ENCODE assay signal across 10 mouse cellular contexts in genomic region chr13:96175591-96176212, GRCm38 (mm10). TPM values are rescaled to one million over a fixed set of nuclear protein-coding genes. Genes with fewer than 3 reads are reported as not detected.
A peak's percentile ranks its signal among the peaks of the same experiment; 100 is the strongest.
DNase-seq lines count a peak whose midpoint lies in the region; ATAC-seq and TF ChIP-seq lines count a peak whose summit lies in the region.
"Had no signal": no experiment of that assay in that cellular context is flagged by ENCODE, and none has a peak within 500 bp of the region (broad histone marks: within the 10 kb centered on the region; RNA-seq: fewer than 3 reads in every experiment).

No protein-coding gene starts in this region.

- no peak overlapping the region for H3K27ac ChIP-seq in heart, adult 2 months
- H3K27ac ChIP-seq in heart, embryonic 11.5 days (ENCODE audit: low read depth, low read length), result no peak overlapping the region
- peak overlapping the region; percentile 84 for H3K27ac ChIP-seq in heart, embryonic 13.5 days (replicated peaks)
- H3K27ac ChIP-seq: embryonic facial prominence, embryonic 15.5 days had no signal

- DNase-seq in heart, adult 2 months, result peak; percentile 40 to 64
- DNase-seq in cerebellum, postnatal 10 days, result peak; percentile 97 to 98
- peak; percentile 26 to 60 for DNase-seq in layer of hippocampus, postnatal 25 days (ENCODE audit: extremely low spot score in 1 of 2, low spot score in 1 of 2)
- DNase-seq in right cerebral cortex, postnatal 4 days, result peak; percentile 47
- no peak for DNase-seq in ovary, adult 18-20 months (ENCODE audit: low spot score)
- DNase-seq in thymus, adult 18-20 months, result no peak

- H3K36me3 ChIP-seq in heart, adult 2 months (ENCODE audit: control insufficient read depth, insufficient read depth, low read length), result no peaks in the 10 kb centered on the region
- H3K36me3 ChIP-seq in heart, embryonic 11.5 days (ENCODE audit: control insufficient read depth, insufficient read depth, low read length), result no peaks in the 10 kb centered on the region
- no peaks in the 10 kb centered on the region for H3K36me3 ChIP-seq in heart, embryonic 13.5 days
- H3K36me3 ChIP-seq: embryonic facial prominence, embryonic 15.5 days had no signal

- WGBS in heart, adult 2 months, result 48% methylated on average over 8 of the region's 8 CpGs
- WGBS in heart, embryonic 11.5 days (ENCODE audit: insufficient replicate concordance), result 57% methylated on average over 8 of the region's 8 CpGs
- WGBS in heart, embryonic 13.5 days, result 33% methylated on average over 8 of the region's 8 CpGs

- no peak for ATAC-seq in heart, embryonic 11.5 days (replicated peaks; ENCODE audit: insufficient number of reproducible peaks, low FRiP score, low TSS enrichment)
- ATAC-seq in heart, embryonic 13.5 days (ENCODE audit: extremely low read depth, insufficient number of reproducible peaks, low FRiP score, low TSS enrichment), result peak; percentile 58; the same call in 1 of the 2 replicates

- intact Hi-C loops in heart, adult 2 months (cut with DNase I), result loop anchor here (5.0 kb wide), 1 partner anchor 53 kb away; no protein-coding TSS in a partner anchor

- H3K79me2 ChIP-seq in heart, adult 2 months (replicated peaks; ENCODE audit: control insufficient read depth, insufficient read depth, low read length), result no peaks in the 10 kb centered on the region

- no peaks in the 10 kb centered on the region for H3K27me3 ChIP-seq in heart, adult 2 months (ENCODE audit: control insufficient read depth, insufficient read depth, low read length)
- H3K27me3 ChIP-seq in heart, embryonic 11.5 days (ENCODE audit: control insufficient read depth, insufficient read depth, low read length), result no peaks in the 10 kb centered on the region
- H3K27me3 ChIP-seq in heart, embryonic 13.5 days (replicated peaks), result no peaks in the 10 kb centered on the region
- H3K27me3 ChIP-seq: embryonic facial prominence, embryonic 15.5 days had no signal

- H3K9me3 ChIP-seq in heart, embryonic 11.5 days (replicated peaks; ENCODE audit: control insufficient read depth, low read length), result no peaks in the 10 kb centered on the region
- no peaks in the 10 kb centered on the region for H3K9me3 ChIP-seq in heart, embryonic 13.5 days
- H3K9me3 ChIP-seq: embryonic facial prominence, embryonic 15.5 days; megakaryocyte, embryonic 14.5 days had no signal

- TF ChIP-seq EP300 in heart, adult 2 months (IDR thresholded peaks at IDR 0.05; ENCODE audit: insufficient read depth, low read depth, low read length), result 0 out of 2 replicates have a peak, but pooled peaks have one; percentile 50

- no peak overlapping the region for H3K9ac ChIP-seq in heart, adult 2 months (ENCODE audit: low read depth, low read length)
- H3K9ac ChIP-seq in heart, embryonic 11.5 days (ENCODE audit: low read depth, low read length), result no peak overlapping the region
- no peak overlapping the region for H3K9ac ChIP-seq in heart, embryonic 13.5 days
- H3K9ac ChIP-seq: embryonic facial prominence, embryonic 15.5 days had no signal

- H3K4me1 ChIP-seq in heart, adult 2 months (ENCODE audit: control insufficient read depth, insufficient read depth, low read length), result no peaks in the 10 kb centered on the region
- no peaks in the 10 kb centered on the region for H3K4me1 ChIP-seq in heart, embryonic 11.5 days (ENCODE audit: control insufficient read depth, insufficient read depth, low read length)
- peaks cover 20% of the 10 kb centered on the region for H3K4me1 ChIP-seq in heart, embryonic 13.5 days
- H3K4me1 ChIP-seq: embryonic facial prominence, embryonic 15.5 days; megakaryocyte, embryonic 14.5 days had no signal

- H3K4me3 ChIP-seq in heart, adult 2 months, result no peak overlapping the region
- no peak overlapping the region for H3K4me3 ChIP-seq in heart, embryonic 11.5 days (ENCODE audit: low read depth, low read length)
- no peak overlapping the region for H3K4me3 ChIP-seq in heart, embryonic 13.5 days
- H3K4me3 ChIP-seq: embryonic facial prominence, embryonic 15.5 days; megakaryocyte, embryonic 14.5 days had no signal

- TF ChIP-seq CTCF in heart, adult 2 months (IDR thresholded peaks at IDR 0.05), result no peak

- no peak overlapping the region for H3K4me2 ChIP-seq in heart, embryonic 11.5 days
- H3K4me2 ChIP-seq in heart, embryonic 13.5 days, result peak overlapping the region; percentile 56
- H3K4me2 ChIP-seq: embryonic facial prominence, embryonic 15.5 days had no signal

- TF ChIP-seq POLR2A in heart, adult 2 months (IDR thresholded peaks at IDR 0.05; ENCODE audit: insufficient read depth, low read depth, low read length), result no peak

RNA-seq across cellular contexts. Expression of gene Sv2c, which starts 43.3 kb away (rescaled TPM):
- under 1 TPM; 0.23 to 0.48 TPM for total RNA-seq in heart, adult 2 months (2021)
- 0.41 and 0.44 TPM in 2 replicates for polyA plus RNA-seq in heart, adult 2 months (2012; rRNA removed)
- 0.69 and 1.2 TPM in 2 replicates for polyA plus RNA-seq in heart, embryonic 11.5 days (2014; fragmentation: Nextera tagmentation; extraction: Ambion mirVana)
- polyA plus RNA-seq in heart, embryonic 13.5 days (2015; fragmentation: Nextera tagmentation; extraction: Ambion mirVana), result 0.99 and 1.4 TPM in 2 replicates
- total RNA-seq in layer of hippocampus, postnatal 25 days (2021), result 10 to 100 TPM; 13.0 to 14.2 TPM

Comparison
In these comparisons a context has a peak if more than half of its experiments do, and no peak if none do; other contexts are left out.
1. DNase-seq: peak in heart, adult 2 months (2 of 2), cerebellum, postnatal 10 days (2 of 2), layer of hippocampus, postnatal 25 days (2 of 2) and right cerebral cortex, postnatal 4 days (single experiment); none in ovary, adult 18-20 months (single experiment) and thymus, adult 18-20 months (0 of 2).